Mouse (Mus musculus): ENCODE results near the gene Dclk1.

Gene Dclk1

DNA sequence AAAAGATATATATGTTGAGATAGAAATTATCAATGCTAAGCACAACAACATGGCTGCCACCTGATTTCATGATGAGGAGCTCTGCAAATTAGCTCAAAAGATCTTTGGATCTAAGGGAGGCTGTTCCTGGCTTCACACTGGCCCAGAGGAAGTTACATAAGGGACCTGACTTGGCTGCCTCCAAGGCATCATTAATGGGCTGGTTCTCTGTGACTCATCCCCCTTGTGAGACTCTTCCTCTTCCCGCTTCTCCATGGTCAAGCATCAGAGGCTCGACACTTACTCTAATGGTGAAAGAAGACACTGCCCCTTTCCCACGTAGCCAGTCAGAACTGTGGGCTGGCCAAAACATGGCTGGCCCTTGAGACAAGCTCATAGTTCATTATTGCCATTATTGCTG lies 209.7 kb downstream of the Dclk1 start:
- DNase-seq (ENCODE audit: low spot score) = no peak

DNA sequence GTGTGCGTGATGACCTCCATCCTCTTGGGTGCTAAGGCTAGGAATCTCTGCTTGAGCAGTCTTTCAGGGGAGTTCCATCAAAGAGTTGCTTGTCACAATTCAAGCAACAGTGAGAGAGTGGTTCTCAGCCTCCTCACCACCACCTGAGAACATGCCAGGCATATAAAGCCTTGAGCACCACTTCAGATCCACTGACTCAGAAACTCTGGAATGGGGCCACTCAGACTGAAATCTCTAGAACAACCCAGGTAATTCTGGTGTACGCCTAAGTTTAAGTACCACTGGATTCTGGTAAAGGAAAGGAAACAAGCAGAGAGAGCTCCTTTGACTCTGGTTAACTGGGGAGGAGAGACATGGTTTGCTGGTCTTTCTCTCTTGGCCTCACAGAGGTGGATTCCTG lies 210.3 kb downstream of the Dclk1 start:
- DNase-seq (ENCODE audit: low spot score) = no peak

DNA sequence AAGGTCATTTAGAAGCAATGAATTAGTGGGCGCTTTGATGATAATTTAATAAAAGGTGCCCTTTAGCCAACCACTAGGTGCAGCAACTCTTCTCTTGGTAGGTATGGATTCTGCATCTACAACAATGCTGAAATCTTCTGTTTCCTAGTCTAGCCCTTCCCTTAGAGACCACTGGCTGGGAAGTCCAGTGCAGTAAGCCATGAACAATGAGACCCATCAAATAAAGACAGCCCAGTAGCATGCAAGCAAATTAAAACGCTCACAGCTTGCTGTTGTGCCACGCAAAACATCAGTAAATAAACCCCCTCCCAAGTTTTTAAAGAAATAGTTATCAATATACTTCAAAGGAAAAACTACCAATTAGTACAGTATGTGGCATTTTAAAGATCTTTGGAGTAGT lies 218.9 kb downstream of the Dclk1 start:
- DNase-seq (ENCODE audit: low spot score) = no peak

DNA sequence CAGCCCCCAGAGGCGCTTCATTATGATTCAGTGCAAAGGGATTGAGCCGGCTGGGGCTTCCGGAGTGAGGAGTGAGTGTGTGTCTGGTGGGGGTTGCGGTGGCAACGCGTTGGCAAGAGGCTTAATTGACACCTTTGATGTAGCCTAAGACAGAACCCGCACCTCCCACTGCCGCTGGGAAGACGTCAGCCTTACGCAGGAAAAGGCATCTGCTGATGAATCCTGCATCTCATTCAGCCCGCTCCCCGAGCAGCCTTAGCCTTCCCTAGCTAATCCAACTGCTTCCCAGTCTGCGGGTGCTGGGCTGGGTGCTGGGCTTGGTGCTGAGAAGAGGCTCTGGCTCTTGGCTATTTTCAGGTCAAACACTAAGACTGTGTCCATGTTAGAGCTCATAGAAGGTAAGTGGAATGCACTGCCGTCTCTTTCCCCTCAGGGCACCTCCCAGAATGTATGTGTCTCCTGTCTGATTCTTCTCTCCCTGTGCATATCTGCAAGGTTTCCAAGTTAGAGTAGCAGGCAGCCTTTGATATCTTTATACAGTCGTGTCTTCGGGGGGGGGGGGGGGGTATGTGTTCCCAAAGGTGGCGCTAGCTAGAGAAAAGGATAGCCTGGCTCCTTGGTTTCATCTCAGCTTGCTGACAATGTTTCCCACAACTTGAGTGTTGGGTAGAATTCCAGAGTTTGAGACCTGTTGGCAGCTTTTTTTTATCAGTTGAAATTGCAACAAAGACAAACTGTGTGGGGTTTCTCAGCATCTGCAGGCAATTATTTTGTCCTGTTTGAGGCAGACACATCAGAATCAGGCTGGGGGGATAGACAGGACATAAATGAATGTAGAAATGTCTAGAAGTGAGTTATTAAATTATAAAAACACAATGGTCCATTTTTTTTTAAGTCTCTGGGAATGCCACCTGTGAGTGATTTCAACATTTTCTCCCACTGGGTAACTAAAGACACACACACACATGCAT lies 219.8 kb downstream of the Dclk1 start:
- peak; percentile 13 for DNase-seq (ENCODE audit: low spot score)

DNA sequence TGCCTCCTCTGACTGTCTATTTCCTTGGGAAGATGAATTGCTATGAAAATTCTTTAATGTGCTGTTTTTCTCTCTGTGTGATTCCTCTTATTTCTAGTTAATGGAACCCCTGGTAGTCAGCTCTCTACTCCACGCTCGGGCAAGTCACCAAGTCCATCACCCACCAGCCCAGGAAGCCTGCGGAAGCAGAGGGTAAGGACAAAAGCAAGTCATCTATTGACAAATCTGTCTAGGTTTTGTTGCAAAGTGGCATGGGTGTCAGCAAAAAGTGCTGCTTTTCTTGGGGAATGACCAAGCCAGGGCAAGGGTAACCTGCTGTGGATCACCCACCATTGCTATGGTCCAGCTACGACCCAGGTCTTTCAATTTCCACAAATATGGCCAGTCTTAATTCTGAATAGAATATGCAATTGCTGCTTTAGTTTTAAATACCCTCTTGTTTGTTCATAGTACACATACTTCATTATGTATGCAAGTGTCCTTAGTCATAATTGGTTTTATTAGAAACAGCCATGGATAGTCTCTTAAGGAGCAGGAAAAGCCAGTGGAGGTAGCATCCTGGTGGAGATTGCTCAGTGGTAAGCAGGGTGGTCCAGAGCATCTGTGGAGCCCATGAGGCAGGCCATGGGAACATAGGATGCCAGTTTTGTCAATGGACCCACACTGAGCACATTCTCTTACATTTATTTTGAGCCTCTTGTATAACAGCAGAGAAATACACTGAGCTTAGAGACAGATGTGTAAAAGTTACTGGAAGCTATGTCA lies 220.9 kb downstream of the Dclk1 start:
- no peak for DNase-seq (ENCODE audit: low spot score)

DNA sequence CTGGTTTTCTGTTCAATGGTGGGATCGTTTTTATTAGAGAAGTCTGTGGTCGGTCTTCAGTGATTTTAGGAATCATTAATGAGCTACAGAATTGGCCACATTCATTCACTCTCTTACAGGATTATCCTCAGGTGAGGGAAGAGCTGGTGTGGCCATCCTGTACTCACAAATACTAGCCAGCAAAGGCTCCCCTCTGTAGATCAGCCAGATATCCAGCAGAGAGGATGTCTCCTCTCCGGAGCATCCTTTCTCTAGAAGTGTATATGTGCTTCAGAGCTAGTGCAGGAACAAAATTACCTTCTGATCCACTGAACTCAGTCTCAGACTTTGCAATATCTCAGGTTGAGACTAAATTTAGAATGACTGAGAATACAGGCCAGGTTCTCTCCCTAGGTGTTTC lies 222.1 kb downstream of the Dclk1 start:
- DNase-seq (ENCODE audit: low spot score) = no peak

DNA sequence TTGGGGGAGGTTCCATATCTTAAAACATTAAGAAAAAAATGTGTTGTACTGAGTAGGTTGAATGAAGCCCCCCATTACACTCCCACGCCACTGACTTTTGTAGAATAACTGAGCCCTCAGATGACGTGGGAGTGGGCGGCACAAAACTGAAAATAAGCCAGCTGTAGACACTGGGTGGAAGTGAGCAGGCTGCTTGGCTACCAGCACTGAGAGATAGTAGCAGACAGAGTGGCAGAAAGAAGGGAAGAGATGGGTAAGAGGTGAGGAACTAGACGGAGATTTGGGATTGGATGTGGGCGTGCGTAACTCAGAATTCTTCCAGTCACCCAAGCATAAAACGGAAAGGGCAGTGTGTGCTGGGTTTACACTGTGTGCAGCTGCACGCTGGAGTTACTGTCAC lies 223.6 kb downstream of the Dclk1 start:
- DNase-seq (ENCODE audit: low spot score) = no peak

DNA sequence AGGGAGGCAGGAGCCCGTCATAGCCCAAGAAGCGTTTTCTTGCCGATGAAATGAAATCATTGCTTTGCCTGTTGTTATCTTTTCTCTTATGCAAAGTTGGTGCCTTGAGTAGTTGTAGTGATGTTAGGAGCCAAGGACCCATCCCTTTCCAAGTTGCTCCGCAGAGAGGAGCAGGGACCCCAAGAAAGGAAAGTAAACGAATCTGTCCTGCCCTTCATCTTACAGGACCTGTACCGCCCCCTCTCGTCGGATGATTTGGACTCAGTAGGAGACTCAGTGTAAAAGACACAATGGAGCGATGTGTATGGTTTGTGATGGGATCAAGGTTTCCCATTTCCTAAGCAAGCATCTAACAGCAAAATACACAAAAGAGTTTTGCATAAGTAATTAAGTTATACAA lies 224.2 kb downstream of the Dclk1 start:
- DNase-seq (ENCODE audit: low spot score) = no peak

DNA sequence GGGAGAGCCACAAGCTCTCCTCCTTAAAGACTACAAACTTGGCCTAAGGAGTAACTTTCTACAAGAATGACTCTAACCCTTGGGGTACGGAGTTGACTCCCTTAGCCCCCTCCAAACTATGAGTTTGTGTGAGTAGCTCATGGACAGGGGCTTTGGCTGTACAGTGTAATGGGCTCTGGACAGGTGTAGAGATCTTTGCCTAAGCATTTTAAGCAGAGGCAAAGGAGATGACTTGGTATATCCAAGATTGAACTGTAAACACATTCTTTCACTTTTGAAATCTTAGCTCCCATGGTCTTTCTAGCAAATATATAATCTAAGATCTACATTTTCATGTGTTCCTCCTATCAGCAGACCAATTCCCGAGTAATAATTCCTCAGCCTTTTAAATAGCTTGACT lies 229.9 kb downstream of the Dclk1 start, which contains the start of gene Gm21954:
TSS of gene Gm21954 (minus strand) at position 101 of the 400 bp plus-strand sequence.
- no peak for DNase-seq (ENCODE audit: low spot score)

DNA sequence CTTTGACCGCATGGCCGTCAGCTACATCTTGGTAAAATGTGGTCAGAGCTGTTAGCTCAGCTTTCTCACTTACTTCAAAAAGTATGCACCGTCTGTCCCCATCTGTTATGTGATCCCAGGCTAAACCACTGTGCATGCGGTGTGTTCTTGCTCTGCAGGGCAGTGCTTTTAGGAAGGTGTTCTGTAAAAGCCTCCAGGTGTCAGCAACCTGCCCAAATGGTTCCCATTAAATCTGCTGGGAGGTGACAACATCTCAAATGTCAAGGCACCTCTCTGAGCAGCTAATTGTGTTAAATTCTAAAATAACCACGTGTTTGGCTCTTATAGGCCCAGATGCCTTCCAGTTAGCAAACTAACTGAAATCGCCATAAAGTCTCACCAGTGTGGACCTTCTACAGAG lies 231.0 kb downstream of the Dclk1 start:
- DNase-seq (ENCODE audit: low spot score) = no peak

DNA sequence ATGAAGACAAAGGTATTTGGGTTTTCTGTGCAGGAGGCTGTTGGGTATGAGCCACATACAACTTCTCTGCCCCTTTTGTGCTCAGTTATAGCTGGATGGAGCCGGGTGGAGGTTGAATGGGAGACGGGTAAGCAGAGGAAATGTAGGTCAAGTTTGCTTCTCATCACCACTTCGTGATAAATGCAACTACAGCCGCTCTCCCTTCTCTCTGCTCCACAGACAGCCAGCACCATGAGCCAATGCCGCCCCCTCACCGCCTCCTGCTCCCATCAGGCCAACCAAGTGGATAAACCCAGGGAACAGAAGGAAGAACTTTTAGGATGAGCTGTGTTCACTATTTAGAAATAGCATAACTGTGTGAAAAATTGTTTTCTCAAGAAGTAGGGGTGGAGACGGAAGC lies 234.5 kb downstream of the Dclk1 start:
- DNase-seq (ENCODE audit: low spot score) = no peak

DNA sequence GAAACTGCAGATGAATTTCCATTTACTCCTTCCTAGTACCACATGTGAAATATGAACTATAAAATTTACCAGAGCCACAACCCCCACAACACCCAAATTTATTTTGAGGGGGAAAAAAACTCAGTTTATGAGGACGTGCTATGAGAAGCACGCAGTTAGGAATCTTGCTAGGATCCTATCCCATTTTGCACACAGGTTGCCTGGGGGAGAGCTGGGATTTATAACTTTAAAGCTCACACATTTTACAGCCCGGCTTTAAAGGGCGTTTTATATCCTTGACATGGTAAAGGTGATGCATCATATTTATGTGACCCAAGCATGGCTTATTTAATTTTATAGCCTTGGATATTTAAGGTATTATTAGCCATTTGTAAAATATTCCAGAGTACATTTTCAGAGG lies 237.1 kb downstream of the Dclk1 start:
- no peak for DNase-seq (ENCODE audit: low spot score)

DNA sequence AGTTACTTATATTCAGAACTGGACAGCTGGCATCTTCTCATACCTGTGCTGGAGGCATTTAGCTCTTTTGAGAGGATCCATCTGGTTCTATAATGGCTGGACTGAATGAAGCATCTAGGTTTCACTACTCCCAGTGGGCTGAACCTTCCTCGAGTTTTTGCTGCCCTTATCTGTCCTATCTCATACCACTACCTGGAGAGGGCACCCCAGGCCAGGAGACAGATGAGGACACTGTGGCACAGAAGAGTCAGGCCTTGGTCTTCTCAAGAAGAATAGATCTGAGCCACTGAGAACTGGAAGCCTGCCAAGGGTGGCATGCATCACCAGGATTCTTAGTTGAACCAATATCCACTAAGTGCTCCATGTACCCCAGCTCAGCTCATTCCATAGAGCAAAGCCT lies 239.0 kb downstream of the Dclk1 start:
- DNase-seq (ENCODE audit: low spot score) = no peak

DNA sequence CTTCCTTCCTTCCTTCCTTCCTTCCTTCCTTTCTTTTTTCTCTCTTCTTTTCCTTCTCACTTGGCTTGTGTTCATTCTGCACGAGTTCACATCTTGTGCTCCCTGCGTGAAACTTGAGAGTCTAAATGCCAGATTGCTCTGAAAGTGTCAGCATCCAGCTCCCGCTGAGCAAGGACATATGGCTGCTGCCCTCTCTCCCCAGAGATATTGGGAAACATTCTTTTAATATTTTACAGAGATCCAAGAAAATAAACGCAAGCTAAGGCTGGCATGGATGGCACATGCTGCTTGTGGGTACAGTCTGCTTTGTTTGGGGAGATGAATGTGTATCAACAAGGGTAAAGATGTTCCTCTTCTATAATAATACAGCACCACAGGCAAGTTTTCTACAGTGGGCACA lies 241.2 kb downstream of the Dclk1 start:
- no peak for DNase-seq (ENCODE audit: low spot score)

DNA sequence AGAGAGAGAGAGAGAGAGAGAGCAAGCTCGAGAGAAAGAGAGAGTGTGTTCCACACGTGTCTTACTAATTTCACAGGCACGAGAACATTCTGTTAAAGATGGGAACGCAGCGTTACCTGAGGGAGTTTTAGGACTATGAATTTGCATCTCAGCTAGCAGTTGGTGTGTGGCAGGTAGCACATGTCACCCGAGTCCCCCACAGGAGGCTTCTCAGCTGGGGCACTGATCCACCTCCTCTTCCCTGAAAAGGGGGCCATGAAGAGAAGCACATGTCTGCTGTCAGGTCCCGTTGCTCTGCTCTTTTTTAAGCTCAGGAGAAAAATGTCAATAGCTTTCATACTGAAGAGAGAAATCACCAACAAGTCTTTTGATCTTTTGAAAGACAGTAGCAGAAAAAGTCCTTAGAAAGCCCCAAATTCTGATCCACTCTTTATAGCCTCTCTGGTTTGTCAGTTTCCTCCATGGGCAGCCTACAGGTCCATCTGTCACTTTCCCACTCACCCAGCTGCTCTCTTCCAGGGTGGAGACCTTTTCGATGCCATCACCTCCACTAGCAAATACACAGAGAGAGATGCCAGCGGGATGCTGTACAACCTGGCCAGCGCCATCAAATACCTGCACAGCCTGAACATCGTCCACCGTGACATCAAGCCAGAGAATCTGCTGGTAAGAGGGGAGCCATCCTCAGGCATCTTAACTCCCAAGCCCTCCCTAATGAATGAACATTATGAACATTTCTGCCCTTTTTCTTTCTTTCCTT lies 247.2 kb downstream of the Dclk1 start:
- DNase-seq (ENCODE audit: low spot score) = no peak

DNA sequence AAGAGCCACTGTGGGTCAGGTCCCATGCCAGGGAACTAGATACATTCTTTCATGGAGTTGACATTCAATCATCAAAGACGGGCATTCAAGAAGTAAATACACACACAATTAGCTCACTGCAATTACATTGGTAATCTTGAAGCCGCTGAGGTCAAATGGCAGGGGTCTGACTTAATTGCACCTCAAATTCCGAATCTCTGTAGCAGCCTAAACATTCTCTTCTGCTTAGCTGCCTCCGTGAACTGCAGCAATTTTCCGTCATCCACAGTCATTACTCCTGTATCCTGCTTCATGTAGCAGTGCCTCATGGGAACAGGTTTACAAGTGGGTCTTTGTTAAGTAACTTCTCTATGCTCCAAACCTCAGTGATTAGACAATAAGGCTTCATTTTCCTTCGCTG lies 249.9 kb downstream of the Dclk1 start:
- no peak for DNase-seq (ENCODE audit: low spot score)

DNA sequence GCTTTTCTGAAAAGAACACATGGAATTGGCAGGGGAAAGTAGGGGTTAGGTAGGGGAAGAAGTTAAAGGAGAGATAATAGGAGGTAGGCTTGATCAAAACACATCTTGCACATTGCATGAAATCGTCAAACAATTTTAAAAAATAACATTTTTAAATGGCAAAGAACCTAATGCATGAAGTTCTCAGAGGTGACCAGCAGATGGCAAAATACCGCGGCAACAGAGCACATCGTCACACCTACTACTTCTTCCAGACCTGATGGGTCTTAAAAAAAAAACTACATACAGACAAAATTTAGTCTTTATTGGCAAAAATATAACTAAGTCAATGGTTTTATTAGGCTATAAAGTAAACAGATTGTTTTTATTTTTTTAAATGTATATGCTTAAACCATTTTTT lies 252.2 kb downstream of the Dclk1 start:
- no peak for DNase-seq (ENCODE audit: low spot score)

DNA sequence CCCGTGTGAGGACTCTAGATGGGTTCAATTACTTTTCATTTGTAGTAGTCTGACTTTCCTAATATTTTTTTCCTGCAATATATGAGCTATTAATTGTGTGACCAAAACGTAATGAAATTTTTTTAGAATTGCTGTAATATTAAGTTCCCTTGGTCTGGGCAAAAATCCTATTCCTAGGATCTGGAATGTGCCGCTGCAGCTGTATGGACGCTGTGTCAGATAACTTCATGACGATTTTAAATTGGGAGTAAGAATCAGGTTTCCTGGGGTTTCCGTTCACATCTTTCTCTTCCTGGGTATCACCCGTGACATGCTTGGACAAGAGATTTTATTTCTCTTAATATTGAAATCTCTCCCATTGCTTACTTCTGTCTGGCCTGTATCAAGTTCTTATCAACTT lies 253.1 kb downstream of the Dclk1 start:
- no peak for DNase-seq (ENCODE audit: low spot score)

DNA sequence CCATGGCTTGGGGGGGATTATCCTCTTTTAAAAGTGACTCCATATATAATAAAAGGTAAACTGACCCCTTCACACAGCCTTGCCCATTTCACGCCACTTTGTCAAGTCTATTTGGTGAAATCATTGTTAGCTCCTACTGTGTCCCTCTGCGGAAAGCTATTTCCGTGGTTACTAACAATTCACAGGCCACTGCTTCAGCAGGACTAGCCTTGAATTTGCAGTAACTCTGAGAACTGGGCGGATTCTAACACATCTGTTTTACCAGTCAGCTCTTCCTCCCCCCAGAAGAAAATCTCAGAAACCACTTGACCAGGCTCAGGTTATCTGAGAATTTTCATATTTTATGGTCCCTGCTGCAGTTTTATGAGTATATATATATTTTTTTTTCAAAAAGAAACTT lies 253.7 kb downstream of the Dclk1 start:
- DNase-seq (ENCODE audit: low spot score) = no peak

DNA sequence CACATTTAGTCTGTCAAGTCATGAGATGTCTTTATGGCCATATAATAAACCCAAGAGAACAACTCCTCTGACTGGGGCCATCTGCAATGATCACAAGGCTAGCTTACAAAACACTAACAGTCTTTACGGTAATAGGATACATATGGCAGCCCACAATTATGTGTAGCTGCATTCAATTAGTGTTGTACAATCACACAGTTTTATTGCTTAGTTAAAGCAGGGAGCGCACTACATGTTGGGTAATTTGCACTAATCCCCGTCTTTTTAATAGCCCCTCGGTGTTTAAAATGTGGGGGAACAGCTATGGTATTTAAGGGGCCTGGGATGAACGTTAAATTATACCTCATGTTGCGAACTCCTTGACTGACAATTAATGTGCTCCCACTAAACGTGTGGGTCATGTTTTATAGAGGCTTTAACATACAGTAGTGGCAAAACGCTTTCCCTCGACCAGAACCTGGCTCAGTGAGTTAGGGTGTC lies 254.3 kb downstream of the Dclk1 start:
- DNase-seq (ENCODE audit: low spot score) = no peak

DNA sequence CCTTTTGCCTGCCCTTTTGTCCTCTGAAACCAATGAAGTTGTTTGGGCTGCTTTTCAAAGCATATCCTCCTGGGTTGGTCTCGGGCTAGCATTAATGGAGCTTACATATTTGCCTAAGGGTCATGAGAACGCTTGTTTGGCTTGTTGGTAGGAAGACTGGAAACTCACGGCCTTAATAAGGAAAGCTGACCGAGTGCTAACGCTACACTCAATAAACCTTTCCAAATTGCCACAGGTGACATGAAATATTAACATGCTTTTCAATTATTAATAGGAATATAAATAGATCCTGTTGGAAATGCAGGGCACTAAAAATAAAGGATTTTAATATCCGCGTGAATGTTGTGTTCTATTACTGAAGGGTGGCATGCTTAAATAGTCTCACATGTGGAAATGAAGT lies 257.1 kb downstream of the Dclk1 start:
- no peak for DNase-seq (ENCODE audit: low spot score)

DNA sequence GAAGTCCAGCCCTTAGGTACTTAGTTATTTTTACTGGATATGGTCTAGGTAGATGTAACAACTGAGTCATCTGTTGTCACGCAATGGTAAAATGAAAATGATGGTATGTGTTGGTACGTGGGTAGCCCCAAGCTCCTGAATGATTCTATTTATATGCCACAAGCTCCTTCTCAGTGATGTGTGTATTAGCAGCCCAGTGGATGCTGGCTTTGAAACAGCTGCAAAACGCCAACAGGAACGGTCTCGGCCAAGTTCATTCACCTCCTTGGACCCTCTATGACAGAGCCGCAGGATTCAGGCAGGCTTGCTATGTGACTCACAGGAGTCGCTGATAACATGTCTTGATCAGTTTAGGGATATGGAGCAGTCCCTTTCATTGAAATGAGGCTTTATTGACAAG lies 268.0 kb downstream of the Dclk1 start:
- DNase-seq (ENCODE audit: low spot score) = no peak

Measured in ovary, postnatal 14 days (tissue).